Mouse (Mus musculus): ENCODE results near the gene Ina.

DNA sequence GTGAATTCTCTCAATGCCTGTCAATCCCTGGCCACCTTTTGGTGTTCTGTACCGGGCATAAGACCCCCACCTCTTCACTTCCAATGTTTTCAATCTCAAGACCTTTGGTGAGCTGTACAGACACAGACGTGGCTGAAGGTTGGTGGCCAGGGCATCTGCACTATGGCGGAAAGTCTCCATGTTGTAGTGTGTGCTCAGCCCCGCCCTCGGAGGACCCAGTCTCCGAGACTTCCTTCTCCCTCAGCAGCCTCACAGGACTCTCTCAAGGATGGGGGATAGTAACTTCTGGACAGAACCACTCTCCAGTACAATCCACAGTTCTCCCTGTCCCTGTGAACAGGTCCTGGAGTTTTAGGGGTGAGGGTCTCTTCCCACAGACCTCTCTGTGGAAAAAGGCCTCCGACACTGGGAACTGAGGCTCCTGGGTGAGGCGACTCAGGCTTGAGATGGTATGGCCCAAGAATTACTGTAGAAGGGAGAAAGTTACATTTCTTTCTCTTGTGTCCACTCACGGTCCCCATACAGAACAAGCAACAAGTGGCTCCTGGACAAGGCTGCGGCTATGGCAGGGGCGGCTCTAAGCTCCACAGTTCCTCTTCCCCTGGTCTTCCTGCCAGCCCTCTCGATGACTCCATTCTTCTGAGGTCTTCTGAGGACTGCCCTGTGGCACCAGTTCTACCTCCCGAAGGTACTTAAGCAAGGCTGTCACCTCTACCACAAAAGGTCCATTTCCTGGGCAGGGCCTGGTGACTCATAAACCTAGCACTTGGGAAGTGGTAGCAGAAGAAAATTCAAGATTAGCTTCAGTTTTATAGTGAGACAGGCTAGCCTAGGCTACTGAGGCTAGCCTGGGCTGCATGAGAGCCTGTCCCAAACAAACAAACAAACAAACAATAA, 29.5 kb upstream of the Ina start:
- TF ChIP-seq CTCF (IDR thresholded peaks at IDR 0.05; ENCODE audit: low read depth) = no peak
- no peak for TF ChIP-seq EP300 (IDR thresholded peaks at IDR 0.05; ENCODE audit: low read depth)

All from liver, postnatal 0 days (tissue).